Mouse (Mus musculus) embryonic fibroblast, embryonic 13.5 days (primary cell): ENCODE measurements around the gene Crocc.

Experiments used
- CTCF ChIP-seq: IDR thresholded peaks from 2 replicates; pipeline ENCODE4 v1.5.1; 2011; ENCODE audit warnings: mild to moderate bottlenecking, control low read depth, low read length, moderate library complexity, borderline replicate concordance; ENCODE audit not compliant: insufficient read depth
- POLR2A ChIP-seq: IDR thresholded peaks from 2 replicates; pipeline ENCODE4 v1.6.1; 2011; ENCODE audit warnings: low read depth, mild to moderate bottlenecking, control low read depth, low read length, moderate library complexity

DNA sequence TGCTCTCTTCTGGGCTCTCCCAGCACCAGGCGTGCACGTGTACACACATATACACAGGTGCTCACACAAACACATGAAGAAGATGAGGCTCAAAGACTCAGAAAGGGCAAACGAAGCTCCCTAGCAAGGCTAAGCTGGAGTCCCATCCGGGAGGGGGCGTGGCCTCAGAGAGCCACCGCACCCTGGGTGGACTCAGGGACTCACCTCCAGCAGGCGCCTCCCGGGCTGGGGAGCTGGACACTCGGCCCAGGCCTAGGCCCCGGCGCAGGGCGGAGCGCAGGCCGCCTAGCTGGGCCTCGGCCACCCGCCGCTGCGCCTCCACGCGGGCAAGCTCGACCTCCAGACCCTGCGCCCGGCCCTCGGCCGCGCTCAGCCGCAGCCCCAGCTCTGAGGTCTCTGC is 35.4 kb downstream of the Crocc start:
- TF ChIP-seq CTCF, result no peak
- no peak for TF ChIP-seq POLR2A
